Mouse (Mus musculus) liver, embryonic 12.5 days (tissue): Measurements from ENCODE around the gene Ptafr. TPM values are rescaled to one million over a fixed set of nuclear protein-coding genes. Genes with fewer than 3 reads are reported as not detected.

Source experiments
- ATAC-seq: fragments of 200-750 bp; cut with Nextera tagmentation; 2 replicates; pipeline ENCODE4 v1.8.0; 2017; ENCODE audit warnings: moderate number of reproducible peaks, mild to moderate bottlenecking, moderate library complexity
- H3K27ac ChIP-seq: fragments of 300-500 bp; sonication (generic); 2 replicates; pipeline ENCODE4 v1.5.1; 2016; ENCODE audit warnings: mild to moderate bottlenecking
- H3K27me3 ChIP-seq: fragments of 300-500 bp; sonication (generic); replicated peaks from 2 replicates; pipeline ENCODE4 v1.6.1; 2016; ENCODE audit warnings: mild to moderate bottlenecking, moderate library complexity
- H3K36me3 ChIP-seq: fragments of 300-500 bp; sonication (generic); 2 replicates; pipeline ENCODE4 v1.6.1; 2016; ENCODE audit warnings: mild to moderate bottlenecking, moderate library complexity
- H3K4me1 ChIP-seq: fragments of 300-500 bp; sonication (generic); 2 replicates; pipeline ENCODE4 v1.6.1; 2016
- H3K4me2 ChIP-seq: fragments of 300-500 bp; sonication (generic); 2 replicates; pipeline ENCODE4 v1.6.1; 2016; ENCODE audit warnings: mild to moderate bottlenecking, moderate library complexity
- H3K4me3 ChIP-seq: fragments of 300-500 bp; sonication (generic); 2 replicates; pipeline ENCODE4 v1.5.1; 2016; ENCODE audit warnings: mild to moderate bottlenecking, moderate library complexity
- H3K9ac ChIP-seq: fragments of 300-500 bp; sonication (generic); 2 replicates; pipeline ENCODE4 v1.6.1; 2016; ENCODE audit warnings: mild to moderate bottlenecking, moderate library complexity
- H3K9me3 ChIP-seq: fragments of 300-500 bp; sonication (generic); replicated peaks from 2 replicates; pipeline ENCODE4 v1.6.1; 2016; ENCODE audit warnings: mild to moderate bottlenecking, moderate library complexity
- WGBS: fragments of 180-500 bp; shearing (Covaris S2); methylation state at CpG from one replicate; pipeline ENCODE4 v1.1.7; 2016; ENCODE audit not compliant: insufficient replicate concordance; 5-methylcytosine and 5-hydroxymethylcytosine counted together
- polyA plus RNA-seq: library from polyadenylated mRNA; unstranded; fragments of >200 nt; fragmentation: Nextera tagmentation; extraction: Ambion mirVana; gene quantifications from 2 replicates; pipeline ENCODE4 v1.2.1, GENCODE M21; 2016

Gene Ptafr
- polyA plus RNA-seq, 1 experiment from 2014 or later: 0.94 TPM

DNA sequence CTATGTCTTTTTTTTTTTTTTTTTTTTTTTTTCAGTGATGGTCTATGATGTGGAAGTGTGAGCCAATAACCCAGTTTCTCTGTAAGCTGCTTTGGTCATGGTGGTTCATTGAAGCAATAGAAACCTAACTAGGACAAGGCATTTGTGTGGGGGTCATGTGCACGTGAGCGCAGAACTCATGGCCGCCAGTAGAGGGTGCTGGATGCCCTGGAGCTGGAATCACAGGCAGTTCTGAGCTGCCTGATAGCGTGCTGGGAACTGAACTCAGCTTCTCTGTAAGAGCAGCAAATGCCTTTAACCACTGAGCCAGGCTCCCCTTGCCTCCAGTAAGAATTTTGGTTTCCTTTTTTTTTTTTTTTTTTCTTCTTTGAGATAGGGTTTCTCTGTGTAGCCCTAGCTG lies 56.3 kb downstream of the Ptafr start:
- ATAC-seq: no peak
- H3K27me3 ChIP-seq: no peaks in the 10 kb centered on the region
- H3K4me1 ChIP-seq: peaks cover 28% of the 10 kb centered on the region
- H3K9ac ChIP-seq: no peak overlapping the region
- H3K27ac ChIP-seq: no peak overlapping the region
- 76% methylated on average over 4 of the region's 4 CpGs for WGBS
- peaks cover 5% of the 10 kb centered on the region for H3K9me3 ChIP-seq
- H3K36me3 ChIP-seq: no peaks in the 10 kb centered on the region
- H3K4me2 ChIP-seq: no peak overlapping the region
- no peak overlapping the region for H3K4me3 ChIP-seq

DNA sequence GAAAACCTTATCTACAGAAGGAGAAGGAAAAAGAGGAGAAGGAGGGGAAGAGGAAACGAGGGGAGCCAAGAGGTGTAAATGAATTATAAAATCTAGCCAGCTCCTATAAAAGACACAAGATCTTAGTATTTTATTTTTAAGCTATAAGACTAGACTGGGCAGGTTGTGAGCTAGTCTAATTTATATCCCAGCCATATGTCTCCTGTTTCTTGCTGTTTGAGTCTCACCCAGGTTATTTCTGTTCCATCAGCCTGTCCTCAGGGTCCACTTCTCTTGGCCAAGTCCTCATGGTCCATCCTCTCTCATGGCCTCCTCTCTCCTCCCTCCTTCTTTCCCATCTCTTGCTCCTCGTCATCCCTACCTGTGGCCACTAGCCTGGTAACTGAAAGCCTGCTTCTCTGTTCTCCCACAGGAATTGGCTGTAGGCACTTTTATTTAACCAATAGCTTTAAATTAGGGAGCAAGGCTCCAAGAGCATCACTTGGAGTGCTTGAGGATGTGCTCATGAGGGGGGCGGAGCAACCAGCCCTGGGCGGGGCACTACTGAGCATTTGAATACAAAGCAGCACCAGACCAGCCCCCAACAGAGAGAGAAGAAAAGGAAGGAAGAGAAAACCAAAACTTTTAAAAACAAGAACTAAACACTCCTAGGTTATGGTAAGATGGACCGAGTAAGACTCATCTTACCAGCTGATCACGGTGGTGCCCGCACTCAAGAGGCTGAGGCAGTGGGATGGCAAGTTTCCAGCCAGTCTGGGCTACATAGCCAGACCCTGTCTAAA lies 57.6 kb downstream of the Ptafr start:
- Histone ChIP-seq H3K9ac (no peak overlapping the region), H3K4me3 (no peak overlapping the region), H3K9me3 (no peaks in the 10 kb centered on the region), H3K4me1 (peaks cover 36% of the 10 kb centered on the region), H3K27ac (peak overlapping the region; percentile 58), H3K27me3 (no peaks in the 10 kb centered on the region), H3K4me2 (no peak overlapping the region), H3K36me3 (no peaks in the 10 kb centered on the region)
- WGBS: 58% methylated on average over 7 of the region's 7 CpGs
- ATAC-seq: no peak

DNA sequence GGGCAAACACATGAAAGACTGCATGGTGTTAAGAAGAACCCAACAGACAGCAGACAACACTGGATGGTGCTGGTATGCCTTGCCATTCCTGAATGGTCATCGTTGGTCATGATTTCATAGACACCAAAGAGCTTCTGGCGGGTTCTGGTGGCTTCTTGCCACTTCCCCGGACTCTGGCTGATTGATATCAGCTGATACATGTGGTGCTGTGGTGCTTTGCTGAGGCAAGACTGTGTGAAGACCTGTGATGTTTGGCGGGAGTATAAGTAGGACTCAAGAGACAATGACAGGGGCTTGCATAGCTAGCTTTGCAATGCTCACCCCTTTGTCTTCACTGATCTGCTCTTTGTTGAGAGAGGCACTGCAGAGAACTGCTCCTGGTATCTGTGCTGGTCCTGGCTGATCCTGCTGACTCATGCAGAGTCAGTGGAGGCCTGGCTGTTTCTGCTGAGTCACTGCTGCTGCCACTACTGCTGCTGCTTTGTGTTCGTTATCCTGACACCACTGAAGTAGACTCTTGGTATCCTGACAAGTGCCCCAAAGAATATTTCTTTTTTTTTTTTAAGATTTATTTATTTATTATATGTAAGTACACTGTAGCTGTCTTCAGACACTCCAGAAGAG lies 60.3 kb downstream of the Ptafr start:
- no peaks in the 10 kb centered on the region for H3K36me3 ChIP-seq
- peak overlapping the region; percentile 6; the same call in 1 of the 2 replicates for H3K4me3 ChIP-seq
- ATAC-seq: peak; percentile 95
- H3K27me3 ChIP-seq: no peaks in the 10 kb centered on the region
- peak overlapping the region; percentile 90 for H3K27ac ChIP-seq
- peaks cover 40% of the 10 kb centered on the region for H3K4me1 ChIP-seq
- peak overlapping the region; percentile 57 for H3K9ac ChIP-seq
- H3K9me3 ChIP-seq: no peaks in the 10 kb centered on the region
- peak overlapping the region; percentile 60 for H3K4me2 ChIP-seq
- WGBS: 22% methylated on average over 5 of the region's 5 CpGs

DNA sequence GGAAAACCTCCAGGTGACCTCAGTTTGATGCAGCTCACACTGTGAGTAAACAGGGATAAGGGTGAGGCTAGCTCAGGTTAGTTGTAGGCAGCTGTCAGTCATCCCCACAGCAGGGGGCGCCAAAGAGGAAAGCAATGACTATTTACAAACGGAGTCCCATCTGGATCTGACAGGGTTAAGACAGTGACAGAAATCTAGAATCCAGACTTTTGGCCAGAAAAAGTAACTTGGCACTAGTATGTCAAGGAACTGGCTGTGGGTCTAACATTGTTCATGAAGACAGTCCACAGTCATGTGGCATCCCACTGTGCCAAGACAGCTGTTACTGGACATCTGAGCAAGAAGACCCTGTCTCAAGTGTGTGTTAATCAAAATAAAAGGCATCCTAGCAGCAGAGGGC lies 65.0 kb downstream of the Ptafr start:
- no peak for ATAC-seq
- Histone ChIP-seq H3K4me3 (no peak overlapping the region), H3K27me3 (no peaks in the 10 kb centered on the region), H3K9ac (no peak overlapping the region), H3K4me2 (no peak overlapping the region), H3K36me3 (no peaks in the 10 kb centered on the region), H3K4me1 (peaks cover 43% of the 10 kb centered on the region), H3K9me3 (no peaks in the 10 kb centered on the region), H3K27ac (peak overlapping the region; percentile 1; the same call in 1 of the 2 replicates)
- WGBS: 12% methylated on average over 2 of the region's 2 CpGs

Other genes with a start within 250 kb of the Ptafr start
- 48.2 and 50.8 TPM in 2 replicates for gene Trnau1ap, start 234.5 kb upstream of the Ptafr start, polyA plus RNA-seq
- 91.9 and 102 TPM in 2 replicates for gene Rcc1, start 210.5 kb upstream of the Ptafr start, polyA plus RNA-seq
- gene Phactr4, start 141.6 kb upstream of the Ptafr start, polyA plus RNA-seq: 14.4 and 14.5 TPM in 2 replicates
- gene Med18, start 100.1 kb upstream of the Ptafr start, polyA plus RNA-seq: 19.4 and 21.2 TPM in 2 replicates
- 9.3 and 10.6 TPM in 2 replicates for gene Sesn2, start 53.6 kb upstream of the Ptafr start, polyA plus RNA-seq
- 2,000 and 2,061 TPM in 2 replicates for gene Atpif1, start 30.4 kb upstream of the Ptafr start, polyA plus RNA-seq
- 143 and 148 TPM in 2 replicates for gene Dnajc8, start 28.5 kb upstream of the Ptafr start, polyA plus RNA-seq
- 21.1 and 25.6 TPM in 2 replicates for gene Eya3, start 74.9 kb downstream of the Ptafr start, polyA plus RNA-seq
- gene Xkr8, start 168.5 kb downstream of the Ptafr start, polyA plus RNA-seq: 3.6 and 4.0 TPM in 2 replicates
- gene Smpdl3b, start 193.2 kb downstream of the Ptafr start, polyA plus RNA-seq: 1.9 and 2.0 TPM in 2 replicates
- gene Rpa2, start 204.3 kb downstream of the Ptafr start, polyA plus RNA-seq: 123 and 128 TPM in 2 replicates
- gene Themis2, start 232.3 kb downstream of the Ptafr start, polyA plus RNA-seq: 2.1 and 2.3 TPM in 2 replicates